Mouse (Mus musculus) spleen, postnatal 0 days (tissue): ENCODE results near the gene Ctc1. TPM values are rescaled to one million over a fixed set of nuclear protein-coding genes. Genes with fewer than 3 reads are reported as not detected.

Experiments used
- polyA plus RNA-seq: library from polyadenylated mRNA; unstranded; fragments of >200 nt; fragmentation: Nextera tagmentation; extraction: Ambion mirVana; gene quantifications from 2 replicates; pipeline ENCODE4 v1.2.1, GENCODE M21; 2015

Ctc1 gene
- 20.3 and 21.5 TPM in 2 replicates for polyA plus RNA-seq

GRCm38 (mm10) chr11:69015644-69016441 is at the start of gene Ctc1:
Gene Ctc1 (plus strand): TSS chr11:69015911.

GRCm38 (mm10) chr11:68967337-68968282 is 48.1 kb upstream of the Ctc1 start, which contains the start of gene Slc25a35:
Gene Slc25a35 (plus strand): TSS chr11:68968131.

DNA sequence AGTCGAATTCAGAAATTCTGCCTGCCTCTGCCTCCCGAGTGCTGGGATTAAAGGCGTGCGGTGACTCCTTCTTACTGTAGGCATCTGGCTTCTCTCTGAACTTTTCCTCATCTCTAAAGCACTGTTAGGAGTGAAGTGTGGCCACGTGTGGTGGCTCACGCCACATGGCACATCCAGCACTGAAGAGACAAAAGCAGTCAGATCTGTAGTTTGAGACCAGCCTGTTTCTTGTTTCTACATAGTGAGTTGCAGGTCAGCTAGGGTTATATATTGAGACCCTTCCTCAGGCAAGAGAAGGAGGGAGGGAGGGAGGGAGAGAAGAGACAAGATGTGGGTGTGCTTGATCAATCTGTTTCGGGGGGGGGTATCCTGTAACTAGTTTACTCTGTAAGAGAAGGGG is 40.6 kb upstream of the Ctc1 start, which contains the start of gene Rangrf:
TSS of gene Rangrf (minus strand) at position 101 of the 400 bp plus-strand sequence.

GRCm38 (mm10) chr11:69008182-69009121 is 7.3 kb upstream of the Ctc1 start, which contains the start of gene Pfas:
Gene Pfas (minus strand): TSS chr11:69008460.

GRCm38 (mm10) chr11:69045531-69046394 is 30.1 kb downstream of the Ctc1 start, which contains the start of gene Aurkb:
Gene Aurkb (plus strand): TSS chr11:69045647.

DNA sequence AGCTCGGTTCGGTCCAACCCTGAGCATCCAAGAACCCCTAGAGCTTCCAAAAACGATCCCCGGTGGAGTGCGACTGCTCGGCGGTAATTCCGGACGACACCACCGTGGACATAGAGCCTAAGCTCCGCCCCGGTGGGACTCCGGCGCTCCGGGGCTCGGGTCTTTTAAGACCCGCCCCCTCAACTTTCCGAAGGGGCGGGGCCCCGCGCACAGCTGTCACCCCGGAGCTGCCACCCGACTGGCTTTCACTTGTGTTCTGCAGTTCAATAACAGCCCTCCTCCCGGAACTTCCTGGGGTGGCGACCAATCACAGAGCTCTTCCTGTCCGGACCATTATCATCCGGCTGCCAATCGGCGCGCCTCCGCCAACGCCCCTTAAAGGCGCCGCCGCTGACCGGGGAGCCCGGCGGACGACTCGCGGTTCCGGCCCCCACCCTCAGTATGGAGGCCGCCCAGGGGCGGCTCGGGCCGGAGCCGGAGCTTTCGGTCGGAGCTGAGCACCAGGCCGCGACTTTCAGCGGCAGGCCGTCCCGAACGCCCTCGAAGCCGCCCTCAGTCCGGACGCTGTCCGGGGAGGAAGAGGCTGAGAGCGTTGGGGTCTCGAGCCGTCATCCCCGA is 43.8 kb downstream of the Ctc1 start, which contains the start of gene Borcs6:
TSS of gene Borcs6 (plus strand) at position 361 of the 618 bp plus-strand sequence.

DNA sequence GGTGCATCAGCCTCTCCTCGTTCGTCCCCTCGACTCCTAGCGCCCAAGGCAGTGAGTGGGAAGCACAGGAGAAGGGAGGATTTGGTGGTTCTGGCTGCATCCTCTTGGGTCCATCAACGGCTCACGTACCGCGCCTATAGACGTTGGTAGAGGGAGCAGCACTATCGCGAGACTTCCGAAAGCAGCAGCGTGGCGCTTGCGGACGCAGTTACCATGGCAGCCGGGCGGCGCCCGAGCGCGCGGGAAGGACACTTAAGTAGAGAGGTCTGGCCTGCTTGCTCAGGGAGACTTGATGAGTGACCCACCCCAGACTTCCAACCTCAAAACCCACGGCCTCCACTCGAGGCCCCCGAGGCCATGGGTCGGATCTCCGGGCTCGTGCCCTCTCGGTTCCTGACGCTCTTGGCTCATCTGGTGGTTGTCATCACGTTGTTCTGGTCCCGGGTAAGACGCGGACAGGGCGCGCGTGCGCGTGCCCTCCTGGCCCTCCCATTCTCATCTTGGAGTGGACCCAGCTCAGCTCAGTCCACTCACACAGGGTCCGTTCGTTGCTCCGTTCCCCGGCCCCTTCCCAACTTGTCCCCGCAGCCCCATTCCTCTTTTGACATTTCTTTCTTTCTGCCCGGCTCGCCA is 55.0 kb downstream of the Ctc1 start, which contains the start of gene Tmem107:
TSS of gene Tmem107 (plus strand) at position 217 of the 633 bp plus-strand sequence.

Other genes starting within 250 kb of the Ctc1 start
- 42.3 and 50.9 TPM in 2 replicates for gene Ndel1, start 144.1 kb upstream of the Ctc1 start, polyA plus RNA-seq
- 0.06 and 0.11 TPM in 2 replicates for gene Rnf222, start 127.4 kb upstream of the Ctc1 start, polyA plus RNA-seq
- gene Rpl26, start 114.3 kb upstream of the Ctc1 start, polyA plus RNA-seq, result 915 and 947 TPM in 2 replicates
- gene Odf4, start 88.8 kb upstream of the Ctc1 start, polyA plus RNA-seq, result not detected in 2 replicates
- 3.7 and 4.0 TPM in 2 replicates for gene Arhgef15, start 58.4 kb upstream of the Ctc1 start, polyA plus RNA-seq
- 0.77 and 1.0 TPM in 2 replicates for gene Slc25a35, start 47.8 kb upstream of the Ctc1 start, polyA plus RNA-seq
- 45.0 and 45.7 TPM in 2 replicates for gene Rangrf, start 40.7 kb upstream of the Ctc1 start, polyA plus RNA-seq
- 36.9 and 37.1 TPM in 2 replicates for gene Pfas, start 7.5 kb upstream of the Ctc1 start, polyA plus RNA-seq
- gene Aurkb, start 29.7 kb downstream of the Ctc1 start, polyA plus RNA-seq, result 120 and 126 TPM in 2 replicates
- 8.3 and 9.8 TPM in 2 replicates for gene Borcs6, start 43.8 kb downstream of the Ctc1 start, polyA plus RNA-seq
- gene Tmem107, start 54.9 kb downstream of the Ctc1 start, polyA plus RNA-seq, result 39.0 and 47.7 TPM in 2 replicates
- 29.9 and 31.7 TPM in 2 replicates for gene Vamp2, start 72.6 kb downstream of the Ctc1 start, polyA plus RNA-seq
- 4.2 and 7.6 TPM in 2 replicates for gene Per1, start 79.3 kb downstream of the Ctc1 start, polyA plus RNA-seq
- 0.22 and 0.32 TPM in 2 replicates for gene Hes7, start 104.5 kb downstream of the Ctc1 start, polyA plus RNA-seq
- gene 9130213A22Rik, start 106.7 kb downstream of the Ctc1 start, polyA plus RNA-seq, result 0.07 and 0.32 TPM in 2 replicates
- 0.25 and 0.79 TPM in 2 replicates for gene Aloxe3, start 110.0 kb downstream of the Ctc1 start, polyA plus RNA-seq
- not detected in 2 replicates for gene Alox12b, start 141.1 kb downstream of the Ctc1 start, polyA plus RNA-seq
- 0.12 and 0.61 TPM in 2 replicates for gene Alox8, start 181.9 kb downstream of the Ctc1 start, polyA plus RNA-seq
- 0.01 and 0.07 TPM in 2 replicates for gene Gucy2e, start 221.1 kb downstream of the Ctc1 start, polyA plus RNA-seq